Mouse (Mus musculus) small intestine, adult 2 months (tissue): ENCODE results near the gene Mgat4d.

Source experiments
- CTCF ChIP-seq: fragments of 200-500 bp; IDR thresholded peaks from 2 replicates; pipeline ENCODE4 v1.5.1; 2012; ENCODE audit warnings: low read depth, mild to moderate bottlenecking, control low read depth, inconsistent platforms, low read length, moderate library complexity, mixed read lengths; ENCODE audit not compliant: insufficient replicate concordance, insufficient read length; ENCODE audit errors: extremely low read depth
- POLR2A ChIP-seq: fragments of 200-500 bp; IDR thresholded peaks from 2 replicates; pipeline ENCODE4 v1.6.1; 2012; ENCODE audit warnings: low read depth, mild to moderate bottlenecking, control low read depth, inconsistent platforms, low read length, moderate library complexity

GRCm38 (mm10) chr8:83332864-83333263 lies 15.4 kb upstream of the Mgat4d start:
- TF ChIP-seq CTCF (no peak), POLR2A (no peak)
